Mouse (Mus musculus) thymus, adult 18-20 months (tissue): Measurements from ENCODE around the gene Mfap2.

Experiments
- DNase-seq, 2 experiments: peaks; one replicate each; pipeline ENCODE4 v3.0.0; 2022; ENCODE audit warnings: mixed read lengths in 2 of 2

Gene Mfap2

GRCm38 (mm10) chr4:141010118-141010517 is at the start of gene Mfap2:
Mfap2 (plus strand) TSS chr4:141010418.
- no peak for DNase-seq

- peak; percentile 94 to 96 for DNase-seq
These were observed 49.3 kb upstream of the Mfap2 start, which contains the start of gene Sdhb for GRCm38 (mm10) chr4:140960781-140961466. Sdhb (plus strand) TSS chr4:140961203.

- DNase-seq, result no peak
These were observed 48.6 kb upstream of the Mfap2 start for GRCm38 (mm10) chr4:140961467-140962206.

GRCm38 (mm10) chr4:140962207-140962909 is 47.9 kb upstream of the Mfap2 start:
- no peak for DNase-seq

GRCm38 (mm10) chr4:140962950-140963349 is 47.3 kb upstream of the Mfap2 start:
- DNase-seq, result no peak

- DNase-seq, result peak in 1 of 2 experiments; percentile 28
These were observed 46.1 kb upstream of the Mfap2 start for GRCm38 (mm10) chr4:140963941-140964597.

- DNase-seq, result peak in 1 of 2 experiments; percentile 57
These were observed 45.6 kb upstream of the Mfap2 start for GRCm38 (mm10) chr4:140964620-140965019.

GRCm38 (mm10) chr4:140967386-140968159 is 42.6 kb upstream of the Mfap2 start:
- no peak for DNase-seq

- DNase-seq, result no peak
These were observed 38.5 kb upstream of the Mfap2 start for GRCm38 (mm10) chr4:140971691-140972090.

- DNase-seq, result no peak
These were observed 35.8 kb upstream of the Mfap2 start for GRCm38 (mm10) chr4:140974408-140974807.

GRCm38 (mm10) chr4:140975356-140975755 is 34.9 kb upstream of the Mfap2 start:
- no peak for DNase-seq

- no peak for DNase-seq
These were observed 32.9 kb upstream of the Mfap2 start for GRCm38 (mm10) chr4:140977278-140977677.

- DNase-seq, result no peak
These were observed 32.1 kb upstream of the Mfap2 start for GRCm38 (mm10) chr4:140977886-140978692.

- DNase-seq, result no peak
These were observed 28.6 kb upstream of the Mfap2 start for GRCm38 (mm10) chr4:140981605-140982004.

GRCm38 (mm10) chr4:140982808-140983207 is 27.4 kb upstream of the Mfap2 start:
- peak in 1 of 2 experiments; percentile 23 for DNase-seq

GRCm38 (mm10) chr4:140983442-140983841 is 26.8 kb upstream of the Mfap2 start:
- peak; percentile 65 to 70 for DNase-seq

GRCm38 (mm10) chr4:140984544-140984943 is 25.7 kb upstream of the Mfap2 start:
- DNase-seq, result no peak

- no peak for DNase-seq
These were observed 24.1 kb upstream of the Mfap2 start for GRCm38 (mm10) chr4:140986024-140986710.

- peak; percentile 80 to 85 for DNase-seq
These were observed 23.4 kb upstream of the Mfap2 start, which contains the start of gene Atp13a2 for GRCm38 (mm10) chr4:140986711-140987395. Atp13a2 (plus strand) TSS chr4:140986873.

GRCm38 (mm10) chr4:140987476-140987875 is 22.7 kb upstream of the Mfap2 start:
- DNase-seq, result no peak
